In genomic region chr7:100429911-100430310, GRCm38 (mm10) we compare ENCODE assay signal across 17 mouse cellular contexts. TPM values are rescaled to one million over a fixed set of nuclear protein-coding genes. Genes with fewer than 3 reads are reported as not detected.
A peak's percentile ranks its signal among the peaks of the same experiment; 100 is the strongest.
DNase-seq lines count a peak whose midpoint lies in the region; ATAC-seq and TF ChIP-seq lines count a peak whose summit lies in the region.
"Had no signal": no experiment of that assay in that cellular context is flagged by ENCODE, and none has a peak within 500 bp of the region (broad histone marks: within the 10 kb centered on the region; RNA-seq: fewer than 3 reads in every experiment).

No protein-coding gene starts in this region.

- H3K27ac ChIP-seq in heart, embryonic 10.5 days, result no peak overlapping the region
- peak overlapping the region; percentile 55; the same call in 1 of the 2 replicates for H3K27ac ChIP-seq in heart, embryonic 15.5 days
- H3K27ac ChIP-seq in left cerebral cortex, adult 2 months, result no peak overlapping the region
- H3K27ac ChIP-seq: embryonic facial prominence, embryonic 12.5 days; kidney, embryonic 15.5 days had no signal

- ATAC-seq in heart, embryonic 15.5 days (replicated peaks; ENCODE audit: insufficient number of reproducible peaks, insufficient read depth, low FRiP score, low read depth), result no peak
- ATAC-seq: forebrain, embryonic 16.5 days; midbrain, embryonic 16.5 days had no signal

- TF ChIP-seq CTCF in left cerebral cortex, adult 2 months (IDR thresholded peaks at IDR 0.05), result no peak

- H3K9me3 ChIP-seq in heart, embryonic 10.5 days, result no peaks in the 10 kb centered on the region
- no peaks in the 10 kb centered on the region for H3K9me3 ChIP-seq in heart, embryonic 15.5 days (replicated peaks)
- H3K9me3 ChIP-seq: embryonic facial prominence, embryonic 12.5 days; kidney, embryonic 15.5 days had no signal

- no peaks in the 10 kb centered on the region for H3K27me3 ChIP-seq in heart, embryonic 10.5 days (ENCODE audit: insufficient read depth, poor library complexity, severe bottlenecking)
- no peaks in the 10 kb centered on the region for H3K27me3 ChIP-seq in heart, embryonic 15.5 days
- H3K27me3 ChIP-seq: embryonic facial prominence, embryonic 12.5 days; kidney, embryonic 15.5 days had no signal

- H3K4me1 ChIP-seq in heart, embryonic 10.5 days, result 0 out of 2 replicates have a peak, but pooled peaks cover 5% of the 10 kb centered on the region
- H3K4me1 ChIP-seq in heart, embryonic 15.5 days (replicated peaks), result peaks cover 5% of the 10 kb centered on the region; the same call in 1 of the 2 replicates
- H3K4me1 ChIP-seq: embryonic facial prominence, embryonic 12.5 days; kidney, embryonic 15.5 days had no signal

- WGBS in heart, embryonic 10.5 days, result 89% methylated on average over 11 of the region's 11 CpGs
- 83% methylated on average over 11 of the region's 11 CpGs for WGBS in heart, embryonic 15.5 days

- DNase-seq in heart, adult 11 months, result peak; percentile 94
- no peak for DNase-seq in heart, embryonic 10.5 days (ENCODE audit: low spot score)
- peak; percentile 6 for DNase-seq in 3T3-L1 (ENCODE audit: low read depth, low spot score)
- peak; percentile 44 for DNase-seq in ZHBTc4 (ENCODE audit: low read depth, low spot score)
- DNase-seq in frontal cortex, postnatal 14 days (ENCODE audit: low spot score in 2 of 2), result no peak
- no peak for DNase-seq in kidney, postnatal 36 days
- no peak for DNase-seq in left cerebral cortex, adult 2 months (ENCODE audit: extremely low spot score in 1 of 2, low spot score in 2 of 2)
- DNase-seq: cerebellum, adult 9-10 months; lung, postnatal 14 days had no signal

- intact Hi-C loops in left cerebral cortex, adult 2 months (cut with DNase I), result loop anchor here (5.0 kb wide), 1 partner anchor 62 kb away; the partner anchor contains the start of gene Ucp2

- no peak overlapping the region for H3K4me3 ChIP-seq in heart, embryonic 10.5 days
- no peak overlapping the region for H3K4me3 ChIP-seq in heart, embryonic 15.5 days
- H3K4me3 ChIP-seq in left cerebral cortex, adult 2 months, result no peak overlapping the region
- H3K4me3 ChIP-seq: embryonic facial prominence, embryonic 12.5 days; kidney, embryonic 15.5 days had no signal

- no peak overlapping the region for H3K4me2 ChIP-seq in heart, embryonic 15.5 days
- H3K4me2 ChIP-seq: embryonic facial prominence, embryonic 12.5 days; kidney, embryonic 15.5 days had no signal

- peaks cover 79% of the 10 kb centered on the region for H3K36me3 ChIP-seq in heart, embryonic 10.5 days
- H3K36me3 ChIP-seq in heart, embryonic 15.5 days, result peaks cover 63% of the 10 kb centered on the region

- H3K9ac ChIP-seq in heart, embryonic 15.5 days, result no peak overlapping the region
- H3K9ac ChIP-seq: embryonic facial prominence, embryonic 12.5 days; kidney, embryonic 15.5 days had no signal

RNA-seq across cellular contexts. Expression of gene Ucp3, which starts 42.9 kb away (rescaled TPM):
- polyA plus RNA-seq in heart, embryonic 10.5 days (2016; fragmentation: Nextera tagmentation; extraction: Ambion mirVana), result 0.05 and 0.14 TPM in 2 replicates
- 0.11 and 0.29 TPM in 2 replicates for polyA plus RNA-seq in heart, embryonic 15.5 days (2015; fragmentation: Nextera tagmentation; extraction: Ambion mirVana)
- 1 to 10 TPM; 2.9 TPM for total RNA-seq in left cerebral cortex, adult 2 months (2021)
- total RNA-seq: neutrophil, adult 5-6 weeks had no signal
- polyA plus RNA-seq: CD4-positive, CD25-positive, alpha-beta regulatory T cell, adult 4 months; embryonic facial prominence, embryonic 12.5 days; forebrain, embryonic 16.5 days; hindbrain, embryonic 11.5 days; midbrain, embryonic 16.5 days had no signal

RNA-seq across cellular contexts. Expression of gene Ppme1, which starts 57.8 kb away (rescaled TPM):
- 68.2 and 74.8 TPM in 2 replicates for polyA plus RNA-seq in heart, embryonic 10.5 days (2016; fragmentation: Nextera tagmentation; extraction: Ambion mirVana)
- polyA plus RNA-seq in heart, embryonic 15.5 days (2015; fragmentation: Nextera tagmentation; extraction: Ambion mirVana), result 52.8 and 61.1 TPM in 2 replicates
- 100 to 1,000 TPM; 220 to 230 TPM for total RNA-seq in left cerebral cortex, adult 2 months (2021)

RNA-seq across cellular contexts. Expression of gene C2cd3, which starts 57.9 kb away (rescaled TPM):
- polyA plus RNA-seq in heart, embryonic 10.5 days (2016; fragmentation: Nextera tagmentation; extraction: Ambion mirVana), result 20.1 and 22.9 TPM in 2 replicates
- polyA plus RNA-seq in heart, embryonic 15.5 days (2015; fragmentation: Nextera tagmentation; extraction: Ambion mirVana), result 11.8 and 14.6 TPM in 2 replicates
- total RNA-seq in left cerebral cortex, adult 2 months (2021), result 10 to 100 TPM; 25.3 to 28.8 TPM

Comparison
In these comparisons a context has a peak if more than half of its experiments do, and no peak if none do; other contexts are left out.
1. DNase-seq: peak in heart, adult 11 months (single experiment), 3T3-L1 (single experiment) and ZHBTc4 (single experiment); none in heart, embryonic 10.5 days (single experiment), frontal cortex, postnatal 14 days (0 of 2), kidney, postnatal 36 days (0 of 2) and left cerebral cortex, adult 2 months (0 of 2).